Mouse (Mus musculus): ENCODE measurements around the gene Klhl23.

- TF ChIP-seq CTCF (IDR thresholded peaks at IDR 0.05; ENCODE audit: low read depth) (no peak), EP300 (IDR thresholded peaks at IDR 0.05; ENCODE audit: low read depth) (no peak)
These were observed 4.2 kb downstream of the Klhl23 start for GRCm38 (mm10) chr2:69825898-69826297.
